Mouse (Mus musculus): ENCODE measurements around the gene Mier3.

DNA sequence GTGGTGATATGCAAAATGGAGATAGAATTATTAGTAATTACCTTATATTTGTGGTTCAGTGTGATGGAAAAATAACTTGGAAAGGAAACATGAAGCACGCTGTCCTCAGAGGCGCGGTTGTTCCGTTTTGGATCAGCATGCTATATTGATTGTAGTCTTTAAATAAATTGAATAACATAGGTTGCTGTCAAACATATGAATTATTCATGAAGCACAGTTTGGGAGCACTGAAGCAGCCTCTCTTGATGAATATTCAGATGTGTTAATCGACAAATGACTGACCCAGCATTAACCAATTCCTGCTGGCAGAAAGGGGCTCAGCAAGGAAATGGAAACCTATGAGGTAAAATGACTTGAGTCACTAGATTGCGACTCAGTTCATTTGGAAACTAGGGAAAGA, 29.8 kb upstream of the Mier3 start:
- TF ChIP-seq POLR2AphosphoS5 (IDR thresholded peaks at IDR 0.05; ENCODE audit: insufficient replicate concordance, low read depth, low read length) (no peak), CTCF (IDR thresholded peaks at IDR 0.05; ENCODE audit: low read depth, low read length) (no peak)

Measured in G1E (cell line).